Mouse (Mus musculus): Measurements from ENCODE around the gene Aup1.

DNA sequence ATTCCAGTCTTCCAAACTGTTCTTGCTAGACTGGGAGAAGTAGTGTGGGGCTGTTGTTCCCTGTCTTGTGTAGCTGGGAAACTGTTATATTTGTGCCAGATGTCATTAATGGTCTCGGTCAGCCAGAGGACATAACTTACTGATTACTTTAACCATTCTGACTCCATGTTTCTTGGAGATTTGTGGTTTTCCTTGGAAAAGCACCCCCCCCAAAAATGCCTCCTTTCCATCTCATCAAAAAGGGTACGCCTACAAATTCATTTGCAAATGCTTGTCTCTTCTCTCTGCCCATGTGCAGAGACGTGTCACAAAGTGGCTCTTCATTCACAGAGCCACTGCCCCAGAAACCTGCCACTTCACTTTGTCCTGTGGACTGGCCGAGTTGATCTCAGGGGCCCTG, 29.9 kb upstream of the Aup1 start:
- no peak for TF ChIP-seq POLR2A (IDR thresholded peaks at IDR 0.05; ENCODE audit: low read depth, low read length)
- no peak for TF ChIP-seq CTCF (IDR thresholded peaks at IDR 0.05; ENCODE audit: extremely low read depth, insufficient read depth, insufficient read length, insufficient replicate concordance)
